Mouse (Mus musculus): Measurements from ENCODE around the gene Pcp4.

DNA sequence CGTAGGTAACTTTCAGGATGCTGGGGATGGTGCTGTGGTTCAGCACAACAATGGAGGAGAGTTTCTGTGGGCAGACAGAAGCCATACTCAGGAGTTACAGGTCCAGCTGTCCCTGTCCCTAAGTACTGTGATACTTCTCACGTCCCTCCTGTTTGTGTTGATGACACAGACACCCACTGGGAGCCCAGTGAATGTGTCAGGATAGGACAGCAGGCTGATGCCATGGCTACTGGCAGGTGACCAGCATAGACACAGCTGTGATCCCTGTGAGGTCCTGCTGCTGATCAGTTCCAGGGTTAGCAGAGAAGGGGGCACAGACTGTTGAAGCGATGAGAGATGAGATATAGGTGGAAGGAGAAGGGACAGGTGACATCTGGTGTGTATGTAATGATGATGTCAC is 38.4 kb upstream of the Pcp4 start:
- no peak for TF ChIP-seq CTCF (IDR thresholded peaks at IDR 0.05; ENCODE audit: low read depth)
- TF ChIP-seq EP300 (IDR thresholded peaks at IDR 0.05; ENCODE audit: low read depth): no peak

Measured in heart, postnatal 0 days (tissue).